Mouse (Mus musculus): ENCODE data around the gene Dhx9.

GRCm38 (mm10) chr1:153453146-153453642, 34.3 kb downstream of the Dhx9 start:
- TF ChIP-seq CTCF (IDR thresholded peaks at IDR 0.05; ENCODE audit: extremely low read depth, insufficient read length, insufficient replicate concordance, low read depth, low read length): no peak
- TF ChIP-seq POLR2A (IDR thresholded peaks at IDR 0.05; ENCODE audit: low read depth, low read length): no peak

Data from small intestine, adult 2 months (tissue).